Mouse (Mus musculus): ENCODE measurements around the gene Rai1.

- no peak for TF ChIP-seq POLR2A (IDR thresholded peaks at IDR 0.05; ENCODE audit: extremely low read depth, insufficient read depth, low read length)
- no peak for TF ChIP-seq CTCF (IDR thresholded peaks at IDR 0.05; ENCODE audit: low read depth, low read length)
These were observed 9.7 kb upstream of the Rai1 start for GRCm38 (mm10) chr11:60094909-60095810.
